Mouse (Mus musculus): ENCODE results near the gene Hoxa6. TPM values are rescaled to one million over a fixed set of nuclear protein-coding genes. Genes with fewer than 3 reads are reported as not detected.

Gene Hoxa6
- polyA plus RNA-seq, 1 experiment from 2014 or later = 4.4 TPM

DNA sequence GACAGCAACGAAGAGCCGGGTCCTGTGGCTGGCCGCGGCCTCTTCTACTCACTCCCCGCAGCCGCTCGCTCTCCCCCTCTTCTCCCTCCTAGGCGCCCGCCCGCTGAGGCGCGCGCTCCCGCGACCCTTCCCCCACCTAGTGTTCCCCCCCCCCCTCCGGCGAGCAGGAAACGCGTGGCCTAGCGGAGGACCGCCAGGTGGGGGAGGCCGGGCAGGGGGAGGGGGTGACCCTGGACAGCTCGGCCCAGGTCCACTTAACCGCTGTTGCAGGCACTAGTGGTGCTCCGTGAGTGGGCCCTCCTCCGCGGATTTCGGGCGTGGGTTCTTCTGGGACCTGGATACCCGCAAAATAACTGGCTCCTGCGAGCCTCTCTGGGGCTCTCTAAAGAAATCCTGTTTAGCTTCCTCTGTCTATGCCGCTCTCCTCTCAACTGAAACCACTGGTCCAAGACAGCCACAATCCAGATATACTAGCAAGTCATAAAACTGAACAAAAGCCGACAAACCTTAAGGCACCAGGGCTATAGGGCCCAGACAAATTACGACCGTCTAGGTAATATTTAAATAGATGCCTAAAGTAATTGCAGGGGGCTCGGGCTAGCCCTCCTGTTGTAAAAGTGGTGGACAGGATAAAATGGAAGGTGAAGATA, 22.1 kb upstream of the Hoxa6 start, which contains the start of gene Hoxa9:
Gene Hoxa9 (minus strand): TSS at position 574 of the 650 bp plus-strand sequence.
- peaks cover 9% of the 10 kb centered on the region; the same call in 1 of the 2 replicates for H3K36me3 ChIP-seq (ENCODE audit: control insufficient read depth, insufficient read depth, low read length)
- H3K9me3 ChIP-seq (ENCODE audit: control insufficient read depth, low read length) = no peaks in the 10 kb centered on the region
- H3K27me3 ChIP-seq (ENCODE audit: control insufficient read depth, insufficient read depth, low read length) = 0 out of 2 replicates have a peak, but pooled peaks cover 15% of the 10 kb centered on the region
- peak; percentile 41 for ATAC-seq (ENCODE audit: low FRiP score, low TSS enrichment)
- peak within 1 kb of the TSS; percentile 97 for H3K4me2 ChIP-seq (replicated peaks; ENCODE audit: low read depth, low read length)
- H3K27ac ChIP-seq (ENCODE audit: low read depth, low read length) = peak within 1 kb of the TSS; percentile 98
- H3K4me3 ChIP-seq (ENCODE audit: low read length) = peak within 1 kb of the TSS; percentile 64
- WGBS = under 1% methylated on average over 24 of the region's 36 CpGs
- peaks cover 10% of the 10 kb centered on the region; the same call in 1 of the 2 replicates for H3K4me1 ChIP-seq (ENCODE audit: control insufficient read depth, insufficient read depth, low read length)
- H3K9ac ChIP-seq (ENCODE audit: low read depth, low read length) = peak within 1 kb of the TSS; percentile 96

DNA sequence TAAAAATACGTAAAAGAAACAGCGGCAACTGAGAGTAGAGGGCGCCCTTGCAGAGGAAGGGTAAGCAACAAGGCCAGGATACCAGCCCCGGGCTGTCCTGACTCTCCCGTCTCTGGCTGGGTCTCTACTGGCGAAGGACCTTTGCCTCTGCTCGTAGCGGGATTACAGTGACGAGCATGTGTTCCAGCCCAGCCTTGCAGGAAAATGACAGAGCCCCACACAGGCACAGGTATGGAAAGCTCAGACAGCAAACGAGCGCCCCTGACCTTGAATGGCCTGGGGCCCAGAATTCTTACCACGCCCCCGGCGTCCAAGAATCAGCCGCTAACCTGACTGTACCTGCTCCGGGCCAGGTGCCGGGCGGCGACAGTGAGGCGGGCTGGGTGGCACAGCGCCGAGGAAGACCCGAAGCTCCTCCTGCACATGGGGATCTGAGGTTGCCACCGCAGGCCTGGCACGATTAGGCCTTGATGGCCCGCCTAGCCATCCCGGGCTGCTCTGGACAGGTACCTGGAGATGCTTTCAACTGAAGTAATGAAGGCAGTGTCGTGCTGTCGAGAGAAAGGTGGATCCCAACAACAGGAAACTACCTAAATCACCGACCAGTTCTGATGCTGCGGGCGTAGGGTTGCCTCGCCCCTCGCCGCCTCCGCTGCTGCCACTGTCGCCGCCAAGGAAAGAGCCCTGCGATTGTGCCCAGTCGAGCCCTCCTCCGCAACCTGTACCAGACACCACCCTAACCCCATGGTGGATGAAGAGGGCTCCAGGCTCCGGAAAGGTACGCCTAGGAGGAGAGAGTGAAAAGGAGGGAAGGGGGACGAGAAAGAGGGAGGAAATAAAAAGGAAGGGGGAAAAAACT, 21.3 kb upstream of the Hoxa6 start:
- no peak for ATAC-seq (ENCODE audit: low FRiP score, low TSS enrichment)
- H3K27ac ChIP-seq (ENCODE audit: low read depth, low read length) = peak overlapping the region; percentile 96
- H3K4me3 ChIP-seq (ENCODE audit: low read length) = peak overlapping the region; percentile 64
- H3K9ac ChIP-seq (ENCODE audit: low read depth, low read length) = peak overlapping the region; percentile 94
- H3K27me3 ChIP-seq (ENCODE audit: control insufficient read depth, insufficient read depth, low read length) = 0 out of 2 replicates have a peak, but pooled peaks cover 12% of the 10 kb centered on the region
- H3K4me2 ChIP-seq (replicated peaks; ENCODE audit: low read depth, low read length) = peak overlapping the region; percentile 97
- H3K4me1 ChIP-seq (ENCODE audit: control insufficient read depth, insufficient read depth, low read length) = peaks cover 9% of the 10 kb centered on the region; the same call in 1 of the 2 replicates
- no peaks in the 10 kb centered on the region for H3K9me3 ChIP-seq (ENCODE audit: control insufficient read depth, low read length)
- H3K36me3 ChIP-seq (ENCODE audit: control insufficient read depth, insufficient read depth, low read length) = peaks cover 9% of the 10 kb centered on the region; the same call in 1 of the 2 replicates
- 1% methylated on average over 42 of the region's 44 CpGs for WGBS

DNA sequence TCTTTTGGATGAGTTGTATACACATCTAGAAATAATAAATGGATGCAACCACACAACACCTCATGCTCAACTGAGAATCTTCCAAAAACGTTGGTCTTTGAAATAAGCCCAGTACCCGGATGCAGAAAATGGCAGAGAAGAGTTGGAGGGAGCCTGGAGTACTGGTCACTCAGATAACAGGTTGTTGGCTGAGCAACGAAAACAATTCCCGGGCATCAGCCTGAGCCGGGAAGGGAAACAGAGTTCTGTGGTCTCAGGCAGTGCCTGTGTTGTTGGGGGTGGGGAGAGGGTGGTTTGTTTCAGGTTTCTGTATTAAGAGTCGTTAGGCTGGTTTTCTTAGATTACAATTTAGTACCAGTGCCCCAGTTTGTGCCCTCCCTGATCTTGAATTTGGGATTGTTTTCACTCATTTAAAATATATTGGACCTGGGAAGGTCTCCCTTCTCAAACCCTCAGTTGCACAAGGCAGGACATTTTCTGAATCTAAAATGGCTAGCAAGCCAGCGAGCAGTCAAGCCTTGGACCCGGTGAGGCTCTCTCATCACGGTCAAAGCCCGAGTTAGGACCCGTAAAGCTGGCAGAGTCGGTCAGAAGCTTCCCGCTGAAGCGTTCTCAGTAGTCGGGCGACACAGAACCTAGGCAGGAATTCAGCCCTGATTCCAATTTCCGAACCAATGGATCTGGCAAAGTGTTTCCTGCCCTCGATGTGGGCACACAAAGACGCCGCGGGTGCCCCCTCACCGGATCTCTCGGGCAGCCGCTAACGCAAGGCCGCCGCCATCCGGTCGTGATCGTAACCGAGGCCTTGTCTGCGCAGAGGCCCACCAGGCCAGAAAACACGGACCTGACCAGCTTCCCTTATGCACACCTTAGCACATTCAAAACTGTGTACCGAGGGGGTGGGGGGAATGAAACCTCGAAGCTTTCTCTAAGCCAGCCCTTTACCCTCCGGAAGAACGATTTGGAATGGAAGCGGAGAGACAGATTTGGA, 20.2 kb upstream of the Hoxa6 start:
- Histone ChIP-seq H3K9me3 (ENCODE audit: control insufficient read depth, low read length) (no peaks in the 10 kb centered on the region), H3K9ac (ENCODE audit: low read depth, low read length) (peak overlapping the region; percentile 94), H3K27ac (ENCODE audit: low read depth, low read length) (peak overlapping the region; percentile 96), H3K4me1 (ENCODE audit: control insufficient read depth, insufficient read depth, low read length) (peaks cover 9% of the 10 kb centered on the region; the same call in 1 of the 2 replicates), H3K27me3 (ENCODE audit: control insufficient read depth, insufficient read depth, low read length) (0 out of 2 replicates have a peak, but pooled peaks cover 4% of the 10 kb centered on the region), H3K4me2 (replicated peaks; ENCODE audit: low read depth, low read length) (peak overlapping the region; percentile 97), H3K36me3 (ENCODE audit: control insufficient read depth, insufficient read depth, low read length) (peaks cover 16% of the 10 kb centered on the region; the same call in 1 of the 2 replicates), H3K4me3 (ENCODE audit: low read length) (peak overlapping the region; percentile 64)
- WGBS = under 1% methylated on average over 38 of the region's 38 CpGs
- ATAC-seq (ENCODE audit: low FRiP score, low TSS enrichment) = no peak

DNA sequence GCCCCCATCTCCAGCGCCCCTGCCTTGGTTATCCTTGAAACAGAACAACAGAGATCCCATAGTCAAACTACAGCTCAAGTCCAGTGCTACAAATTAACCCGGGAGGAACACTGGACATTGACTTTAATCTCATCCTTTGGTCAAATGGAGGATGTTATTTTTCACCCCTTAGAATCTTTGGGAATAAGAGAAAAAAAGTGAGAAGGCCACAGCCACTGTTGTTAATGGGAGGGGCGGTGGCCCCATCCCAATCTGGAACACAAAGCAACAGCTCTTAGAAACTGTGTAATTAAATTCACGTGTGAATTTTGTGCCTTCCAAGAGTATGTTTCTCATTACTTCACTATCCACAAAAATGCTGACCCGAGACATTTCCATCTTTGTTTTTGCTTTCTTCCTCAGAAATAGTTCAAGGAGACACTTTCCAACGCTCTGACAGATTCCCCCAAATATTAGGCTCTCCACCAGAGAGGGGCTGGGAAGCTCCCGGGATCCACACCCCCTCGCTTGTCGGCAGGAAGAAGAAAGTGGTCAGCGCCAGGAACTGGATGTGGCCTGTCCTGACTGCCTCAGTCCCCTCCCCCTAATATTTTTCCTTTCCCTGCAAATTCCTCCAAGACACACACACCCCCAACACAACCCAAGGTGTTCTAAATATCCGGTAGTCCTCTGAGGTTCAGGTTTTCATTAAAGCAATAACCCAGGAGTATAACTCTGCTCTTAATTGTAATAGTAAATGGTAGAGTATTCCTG, 19.1 kb upstream of the Hoxa6 start:
- 2% methylated on average over 11 of the region's 11 CpGs for WGBS
- Histone ChIP-seq H3K4me2 (replicated peaks; ENCODE audit: low read depth, low read length) (peak overlapping the region; percentile 97), H3K27ac (ENCODE audit: low read depth, low read length) (peak overlapping the region; percentile 90), H3K9me3 (ENCODE audit: control insufficient read depth, low read length) (no peaks in the 10 kb centered on the region), H3K27me3 (ENCODE audit: control insufficient read depth, insufficient read depth, low read length) (0 out of 2 replicates have a peak, but pooled peaks cover 3% of the 10 kb centered on the region), H3K36me3 (ENCODE audit: control insufficient read depth, insufficient read depth, low read length) (peaks cover 19% of the 10 kb centered on the region; the same call in 1 of the 2 replicates), H3K9ac (ENCODE audit: low read depth, low read length) (peak overlapping the region; percentile 87), H3K4me1 (ENCODE audit: control insufficient read depth, insufficient read depth, low read length) (peaks cover 9% of the 10 kb centered on the region; the same call in 1 of the 2 replicates), H3K4me3 (ENCODE audit: low read length) (peak overlapping the region; percentile 64)
- no peak for ATAC-seq (ENCODE audit: low FRiP score, low TSS enrichment)

DNA sequence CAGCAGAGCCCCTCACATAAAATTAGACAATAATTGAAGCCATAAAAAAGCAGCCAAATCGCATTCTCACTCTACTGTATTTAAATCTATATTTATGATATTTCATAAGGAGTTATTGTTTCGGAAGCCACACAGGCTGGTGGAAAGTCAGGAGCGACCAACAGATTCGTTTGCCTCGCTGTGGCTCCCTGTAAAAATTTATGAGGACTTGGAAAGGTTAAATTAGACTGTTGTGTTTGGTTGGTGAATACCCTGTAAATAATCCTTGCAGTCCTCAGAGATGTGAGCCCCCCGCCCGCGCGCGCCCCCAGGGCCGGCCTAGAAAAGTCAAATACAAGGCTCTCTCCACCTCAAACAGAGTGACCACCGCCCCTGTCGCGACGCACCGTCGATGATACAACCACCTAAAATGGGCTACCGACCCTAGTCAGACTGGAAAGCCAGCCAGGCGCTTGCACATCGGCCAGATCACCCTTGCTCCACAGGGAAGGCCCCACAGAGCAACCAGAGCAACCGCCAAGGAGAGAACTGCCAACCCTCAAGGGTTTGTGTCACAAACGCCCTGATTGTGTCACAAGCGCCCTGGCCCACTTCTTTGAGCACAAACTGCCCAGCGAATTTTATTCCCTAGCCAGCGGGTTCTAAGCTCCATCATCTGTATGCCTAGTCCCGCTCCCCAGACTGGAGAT, 18.2 kb upstream of the Hoxa6 start:
- Histone ChIP-seq H3K27ac (ENCODE audit: low read depth, low read length) (peak overlapping the region; percentile 90), H3K9me3 (ENCODE audit: control insufficient read depth, low read length) (no peaks in the 10 kb centered on the region), H3K4me3 (ENCODE audit: low read length) (peak overlapping the region; percentile 64), H3K4me1 (ENCODE audit: control insufficient read depth, insufficient read depth, low read length) (peaks cover 13% of the 10 kb centered on the region; the same call in 1 of the 2 replicates), H3K36me3 (ENCODE audit: control insufficient read depth, insufficient read depth, low read length) (peaks cover 19% of the 10 kb centered on the region; the same call in 1 of the 2 replicates), H3K4me2 (replicated peaks; ENCODE audit: low read depth, low read length) (peak overlapping the region; percentile 97), H3K27me3 (ENCODE audit: control insufficient read depth, insufficient read depth, low read length) (0 out of 2 replicates have a peak, but pooled peaks cover 7% of the 10 kb centered on the region), H3K9ac (ENCODE audit: low read depth, low read length) (peak overlapping the region; percentile 87)
- ATAC-seq (ENCODE audit: low FRiP score, low TSS enrichment) = peak; percentile 33
- WGBS = under 1% methylated on average over 26 of the region's 26 CpGs

DNA sequence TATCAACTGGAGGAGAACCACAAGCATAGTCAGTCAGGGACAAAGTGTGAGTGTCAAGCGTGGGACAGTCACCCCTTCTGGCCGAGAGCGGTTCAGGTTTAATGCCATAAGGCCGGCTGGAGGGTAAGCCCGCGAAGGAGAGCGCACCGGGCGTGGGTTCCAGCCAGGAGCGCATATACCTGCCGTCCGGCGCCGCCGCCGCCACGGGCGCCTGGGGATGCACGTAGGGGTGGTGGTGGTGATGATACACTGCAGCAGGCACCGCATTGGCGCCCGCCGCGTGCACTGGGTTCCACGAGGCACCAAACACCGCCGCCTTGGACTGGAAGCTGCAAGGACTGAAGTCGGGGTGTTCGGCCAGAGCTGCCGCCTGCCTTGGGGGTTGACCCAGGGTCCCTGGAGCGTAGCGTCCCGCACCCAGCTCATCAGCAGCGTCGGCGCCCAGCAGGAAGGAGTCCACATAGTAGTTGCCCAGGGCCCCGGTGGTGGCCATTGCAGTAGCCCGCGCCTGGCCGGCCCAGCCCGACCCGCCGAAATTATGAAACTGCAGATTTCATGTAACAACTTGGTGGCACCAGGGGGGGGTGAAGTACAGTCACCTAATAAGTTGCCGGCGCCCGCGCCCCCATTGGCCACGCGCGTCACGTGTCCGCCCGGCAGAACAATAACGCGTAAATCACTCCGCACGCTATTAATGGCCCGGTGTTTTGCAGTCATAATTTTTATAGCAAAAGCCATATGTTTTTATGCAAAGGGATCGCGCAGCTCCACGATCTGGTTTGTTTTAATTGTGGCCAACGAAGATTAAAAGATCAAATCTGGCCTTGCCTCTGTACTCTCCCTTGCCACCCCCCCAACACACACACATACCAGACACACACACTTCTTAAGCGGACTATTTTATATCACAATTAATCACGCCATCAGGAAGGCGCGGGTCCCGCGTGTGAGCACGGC, 17.4 kb upstream of the Hoxa6 start:
- Histone ChIP-seq H3K36me3 (ENCODE audit: control insufficient read depth, insufficient read depth, low read length) (peaks cover 19% of the 10 kb centered on the region; the same call in 1 of the 2 replicates), H3K4me2 (replicated peaks; ENCODE audit: low read depth, low read length) (peak overlapping the region; percentile 97), H3K27ac (ENCODE audit: low read depth, low read length) (peak overlapping the region; percentile 90), H3K9ac (ENCODE audit: low read depth, low read length) (peak overlapping the region; percentile 87), H3K27me3 (ENCODE audit: control insufficient read depth, insufficient read depth, low read length) (0 out of 2 replicates have a peak, but pooled peaks cover 7% of the 10 kb centered on the region), H3K4me3 (ENCODE audit: low read length) (peak overlapping the region; percentile 64), H3K9me3 (ENCODE audit: control insufficient read depth, low read length) (no peaks in the 10 kb centered on the region), H3K4me1 (ENCODE audit: control insufficient read depth, insufficient read depth, low read length) (peaks cover 13% of the 10 kb centered on the region; the same call in 1 of the 2 replicates)
- under 1% methylated on average over 66 of the region's 69 CpGs for WGBS
- peak; percentile 57 for ATAC-seq (ENCODE audit: low FRiP score, low TSS enrichment)
